Mouse (Mus musculus) kidney, adult 2 months (tissue): ENCODE measurements around the gene Pid1. TPM values are rescaled to one million over a fixed set of nuclear protein-coding genes. Genes with fewer than 3 reads are reported as not detected.

Source experiments
- DNase-seq: peaks from one replicate; pipeline ENCODE4 v3.0.0; 2021
- H3K27ac ChIP-seq: fragments of 200-500 bp; 2 replicates; pipeline ENCODE4 v1.5.1; 2012; ENCODE audit warnings: low read depth, low read length, control low read depth, inconsistent platforms; ENCODE audit not compliant: insufficient read depth
- H3K27me3 ChIP-seq: fragments of 200-500 bp; replicated peaks from 2 replicates; pipeline ENCODE4 v1.6.1; 2012; ENCODE audit warnings: mild to moderate bottlenecking, moderate library complexity, low read length, inconsistent platforms; ENCODE audit not compliant: control insufficient read depth, insufficient read depth
- H3K36me3 ChIP-seq: fragments of 200-500 bp; 2 replicates; pipeline ENCODE4 v1.6.1; 2012; ENCODE audit warnings: mild to moderate bottlenecking, moderate library complexity, low read length, inconsistent platforms; ENCODE audit not compliant: control insufficient read depth, insufficient read depth
- H3K4me1 ChIP-seq: fragments of 200-500 bp; 2 replicates; pipeline ENCODE4 v1.6.1; 2011; ENCODE audit warnings: low read length; ENCODE audit not compliant: control insufficient read depth, insufficient read depth
- H3K4me3 ChIP-seq: fragments of 200-500 bp; 2 replicates; pipeline ENCODE4 v1.5.1; 2011; ENCODE audit warnings: mild to moderate bottlenecking, low read depth, low read length, control low read depth; ENCODE audit not compliant: insufficient read depth
- CTCF ChIP-seq: fragments of 200-500 bp; conservative IDR thresholded peaks from 2 replicates; pipeline ENCODE4 v1.5.1; 2011; ENCODE audit warnings: low read depth, mild to moderate bottlenecking, control low read depth, low read length, moderate library complexity, mixed read lengths; ENCODE audit not compliant: insufficient read depth, insufficient read length
- POLR2A ChIP-seq: fragments of 200-500 bp; IDR thresholded peaks from one replicate; pipeline ENCODE4 v1.6.1; 2011; ENCODE audit warnings: low read depth, low read length, control low read depth
- WGBS: fragments of 180-500 bp; shearing (Covaris S2); methylation state at CpG from one replicate; pipeline ENCODE4 v1.1.7; 2018; 5-methylcytosine and 5-hydroxymethylcytosine counted together
- polyA plus RNA-seq: library from polyadenylated mRNA; depleted of rRNA; stranded (reverse); fragments of >200 nt; gene quantifications from 2 replicates; pipeline ENCODE4 v1.2.3, GENCODE M21; 2012

Gene Pid1
- polyA plus RNA-seq, 1 experiment = 8.5 TPM

DNA sequence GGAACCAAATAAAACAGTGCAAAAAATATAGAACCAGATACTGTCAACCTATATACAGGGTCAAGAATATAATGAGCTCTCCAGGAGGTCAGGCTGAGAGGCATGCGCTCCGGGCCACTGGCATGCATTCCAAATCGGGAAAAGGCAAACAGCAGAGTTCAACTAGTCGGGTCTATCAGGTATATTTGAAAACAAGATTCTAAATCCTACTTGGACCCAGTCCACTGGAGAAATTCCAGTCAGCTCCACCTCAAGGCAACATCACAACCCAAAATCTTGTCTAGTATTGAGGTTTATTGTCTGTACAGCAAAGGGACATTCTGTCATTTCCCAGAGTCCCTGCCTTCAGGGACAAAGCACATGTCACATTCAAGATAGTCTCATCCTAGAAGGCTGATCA is 91.0 kb downstream of the Pid1 start:
- no peaks in the 10 kb centered on the region for H3K36me3 ChIP-seq
- no peaks in the 10 kb centered on the region; the same call in 1 of the 2 replicates for H3K4me1 ChIP-seq
- TF ChIP-seq CTCF = no peak
- no peak for TF ChIP-seq POLR2A
- 51% methylated on average over 4 of the region's 4 CpGs for WGBS
- H3K4me3 ChIP-seq = no peak overlapping the region
- DNase-seq = no peak
- H3K27ac ChIP-seq = no peak overlapping the region
- H3K27me3 ChIP-seq = no peaks in the 10 kb centered on the region

DNA sequence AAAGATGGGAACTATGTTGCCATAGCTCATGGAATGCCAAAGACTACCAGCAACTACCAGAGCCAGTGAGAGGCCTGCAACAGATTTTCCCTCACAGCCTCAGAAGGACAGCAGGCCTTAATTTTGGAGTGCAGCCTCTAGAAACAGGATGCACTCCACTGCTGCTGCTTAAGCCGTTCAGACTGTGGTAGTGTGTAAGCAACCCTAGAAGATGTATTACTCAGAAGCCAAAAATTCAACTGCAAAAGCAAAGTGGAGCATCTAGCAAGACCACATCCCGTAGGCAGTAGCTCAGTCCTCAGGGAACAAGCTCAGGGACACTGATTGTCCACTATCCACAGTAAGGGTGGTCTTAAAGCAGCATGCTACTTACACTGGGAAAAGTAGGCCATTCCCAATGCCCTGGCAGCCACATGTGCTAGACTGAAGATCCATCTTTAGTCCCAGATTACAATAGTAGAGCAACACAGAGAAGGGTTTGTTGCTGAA is 92.2 kb downstream of the Pid1 start:
- TF ChIP-seq POLR2A (no peak), CTCF (no peak)
- H3K27me3 ChIP-seq = no peaks in the 10 kb centered on the region
- H3K4me3 ChIP-seq = no peak overlapping the region
- no peaks in the 10 kb centered on the region for H3K36me3 ChIP-seq
- no peak for DNase-seq
- 63% methylated on average over 2 of the region's 2 CpGs for WGBS
- H3K4me1 ChIP-seq = no peaks in the 10 kb centered on the region; the same call in 1 of the 2 replicates
- no peak overlapping the region for H3K27ac ChIP-seq

DNA sequence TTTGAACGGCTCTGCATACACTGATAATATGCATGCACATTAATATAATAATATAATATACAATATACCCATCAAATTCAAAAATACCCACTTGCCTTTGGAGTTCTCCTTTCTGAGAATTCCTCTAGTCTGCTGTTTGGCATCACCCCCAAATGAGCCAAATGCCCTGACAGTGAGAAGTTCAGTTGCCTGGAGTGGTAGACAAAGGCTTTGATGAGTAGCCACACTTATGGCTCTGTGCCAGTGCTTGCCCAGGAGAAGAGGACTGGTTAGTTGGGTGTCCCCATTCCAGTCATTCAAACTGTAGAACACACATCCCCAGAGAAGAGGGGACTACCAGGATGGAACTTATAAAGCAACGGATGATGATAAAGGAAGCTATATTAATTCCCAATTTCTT is 106.3 kb downstream of the Pid1 start:
- 98% methylated on average over 2 of the region's 2 CpGs for WGBS
- Histone ChIP-seq H3K27ac (no peak overlapping the region), H3K27me3 (no peaks in the 10 kb centered on the region), H3K4me1 (peaks cover 9% of the 10 kb centered on the region; the same call in 1 of the 2 replicates), H3K4me3 (no peak overlapping the region), H3K36me3 (no peaks in the 10 kb centered on the region)
- no peak for TF ChIP-seq CTCF
- no peak for TF ChIP-seq POLR2A
- DNase-seq = no peak

DNA sequence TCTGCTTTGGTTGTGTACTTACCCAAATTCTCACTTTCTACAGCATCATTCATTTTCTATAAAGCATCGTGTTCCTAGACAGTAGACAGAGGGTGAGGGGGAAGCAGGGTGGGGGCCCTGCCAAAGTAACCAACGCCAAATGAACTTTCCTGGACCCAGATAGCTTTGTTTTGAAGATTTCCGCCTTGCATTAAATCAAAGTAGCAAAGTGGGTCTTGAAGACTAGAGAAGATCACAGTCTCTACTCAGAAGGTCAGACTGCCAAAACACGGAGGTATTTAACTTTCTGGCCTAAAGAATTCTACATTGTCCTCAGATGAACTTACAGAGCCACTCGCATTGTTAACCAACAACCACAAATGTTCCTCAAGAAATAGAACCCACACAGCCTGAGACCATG is 109.6 kb downstream of the Pid1 start:
- TF ChIP-seq POLR2A = no peak

DNA sequence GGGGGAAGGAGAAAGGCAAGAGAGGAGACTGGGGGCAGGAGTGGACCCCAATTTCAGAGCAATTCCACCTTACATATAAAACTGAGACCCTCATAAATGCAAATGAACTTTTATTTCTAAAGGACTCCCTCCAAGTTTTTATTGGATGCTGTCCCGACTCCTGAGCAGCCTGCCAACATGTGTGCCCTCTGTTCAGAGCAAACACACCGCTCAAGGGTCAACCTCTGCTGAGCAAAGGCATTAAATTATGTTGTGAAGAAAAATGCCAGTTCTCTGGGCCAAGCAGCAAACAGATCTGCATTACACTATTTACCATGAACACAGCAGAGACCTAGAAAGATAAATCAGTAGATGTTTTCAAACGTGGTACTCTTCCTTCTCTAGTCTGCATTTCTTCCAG is 110.1 kb downstream of the Pid1 start:
- Histone ChIP-seq H3K4me3 (no peak overlapping the region), H3K27ac (no peak overlapping the region), H3K27me3 (no peaks in the 10 kb centered on the region), H3K36me3 (no peaks in the 10 kb centered on the region), H3K4me1 (peaks cover 9% of the 10 kb centered on the region; the same call in 1 of the 2 replicates)
- peak; percentile 81 for DNase-seq
- 7% methylated on average over 3 of the region's 3 CpGs for WGBS
- no peak for TF ChIP-seq POLR2A
- no peak for TF ChIP-seq CTCF

More for the DNA sequence above, 109.6 kb downstream of the Pid1 start:
- no peak overlapping the region; the same call in 1 of the 2 replicates for H3K27ac ChIP-seq
- 28% methylated on average over 5 of the region's 5 CpGs for WGBS
- no peak overlapping the region for H3K4me3 ChIP-seq
- no peaks in the 10 kb centered on the region for H3K36me3 ChIP-seq
- DNase-seq = peak; percentile 58
- H3K27me3 ChIP-seq = no peaks in the 10 kb centered on the region
- H3K4me1 ChIP-seq = peaks cover 9% of the 10 kb centered on the region; the same call in 1 of the 2 replicates

DNA sequence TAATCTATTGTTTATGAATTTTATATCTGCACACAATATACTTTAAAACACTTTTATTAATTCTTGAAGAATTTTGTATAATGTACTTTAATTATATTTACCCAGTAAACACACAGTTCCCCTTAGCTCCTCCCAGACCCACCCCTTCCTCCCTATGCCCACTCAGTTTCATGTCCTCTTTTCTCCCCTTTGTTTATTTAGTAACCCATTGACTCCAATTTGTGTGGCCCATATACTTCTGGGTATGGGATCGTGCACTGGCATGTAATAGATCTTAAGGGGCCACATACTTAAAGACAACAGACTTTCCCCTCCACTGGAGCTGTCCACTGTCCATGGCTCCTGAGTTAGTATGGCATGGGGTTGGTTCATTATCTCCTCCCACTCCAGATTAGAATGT is 112.8 kb downstream of the Pid1 start:
- Histone ChIP-seq H3K36me3 (no peaks in the 10 kb centered on the region), H3K27me3 (no peaks in the 10 kb centered on the region), H3K27ac (no peak overlapping the region), H3K4me3 (no peak overlapping the region), H3K4me1 (peaks cover 9% of the 10 kb centered on the region; the same call in 1 of the 2 replicates)
- WGBS = 40% methylated on average over 1 of the region's 1 CpGs
- no peak for DNase-seq
- TF ChIP-seq CTCF = no peak
- TF ChIP-seq POLR2A = no peak

DNA sequence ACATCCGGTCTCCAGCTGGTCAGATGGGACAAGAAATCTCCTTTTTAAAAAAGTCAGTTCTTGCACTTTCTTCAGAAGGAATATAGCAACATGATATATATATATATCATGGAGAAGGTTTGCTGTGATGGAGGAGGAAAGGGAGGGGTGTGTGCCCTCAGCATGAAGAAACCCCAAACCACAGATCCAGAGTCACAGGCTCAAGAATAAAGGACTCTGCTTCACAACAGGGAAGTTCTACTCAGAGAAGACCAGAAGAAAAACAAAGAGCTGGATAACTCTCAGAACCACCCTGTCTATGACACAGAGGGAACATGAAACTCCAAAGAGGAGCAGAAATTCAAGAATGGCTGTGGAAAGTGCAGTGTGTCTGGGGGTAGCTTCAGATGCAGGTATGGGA is 113.2 kb downstream of the Pid1 start:
- no peak overlapping the region for H3K4me3 ChIP-seq
- H3K27ac ChIP-seq = no peak overlapping the region

More for the DNA sequence above, 113.2 kb downstream of the Pid1 start:
- no peak for DNase-seq
- WGBS = 74% methylated on average over 1 of the region's 1 CpGs
- TF ChIP-seq POLR2A (no peak), CTCF (no peak)
- H3K4me1 ChIP-seq = peaks cover 9% of the 10 kb centered on the region; the same call in 1 of the 2 replicates
- H3K36me3 ChIP-seq = no peaks in the 10 kb centered on the region
- H3K27me3 ChIP-seq = no peaks in the 10 kb centered on the region
